Mouse (Mus musculus) heart, adult 18-20 months (tissue): Measurements from ENCODE around the gene Snrpf. TPM values are rescaled to one million over a fixed set of nuclear protein-coding genes. Genes with fewer than 3 reads are reported as not detected.
"Not testable (repeated sequence)": the region's sequence is repeated elsewhere in the genome, so short reads cannot be mapped to it uniquely, and the experiment has no call there.

Experiments used
- DNase-seq, 2 experiments: peaks; one replicate each; pipeline ENCODE4 v3.0.0; 2021 to 2022; ENCODE audit warnings: mixed read lengths in 1 of 2
- total RNA-seq, 2 experiments: library from RNA; stranded (reverse); gene quantifications; 2 replicates each; pipeline ENCODE4 v1.2.3; 2021

Snrpf gene
- total RNA-seq, 2 experiments from 2014 or later = 9.3 to 10.8 TPM

GRCm38 (mm10) chr10:93575960-93576359 is 13.5 kb downstream of the Snrpf start:
- no peak for DNase-seq

GRCm38 (mm10) chr10:93574966-93575365 is 14.5 kb downstream of the Snrpf start:
- DNase-seq = no peak

GRCm38 (mm10) chr10:93572209-93572608 is 17.3 kb downstream of the Snrpf start:
- no peak for DNase-seq

GRCm38 (mm10) chr10:93568671-93569070 is 20.8 kb downstream of the Snrpf start:
- no peak for DNase-seq

GRCm38 (mm10) chr10:93567841-93568566 is 21.5 kb downstream of the Snrpf start:
- DNase-seq = no peak

GRCm38 (mm10) chr10:93567066-93567465 is 22.4 kb downstream of the Snrpf start:
- DNase-seq = no peak

GRCm38 (mm10) chr10:93564518-93565090 is 24.9 kb downstream of the Snrpf start:
- DNase-seq = no peak

- DNase-seq = no peak
These were observed 29.7 kb downstream of the Snrpf start for GRCm38 (mm10) chr10:93559786-93560185.

GRCm38 (mm10) chr10:93557971-93558370 is 31.5 kb downstream of the Snrpf start:
- not testable (repeated sequence) for DNase-seq

- no peak for DNase-seq
These were observed 36.9 kb downstream of the Snrpf start for GRCm38 (mm10) chr10:93552596-93552995.

- DNase-seq = no peak
These were observed 39.7 kb downstream of the Snrpf start for GRCm38 (mm10) chr10:93549821-93550220.

GRCm38 (mm10) chr10:93548991-93549390 is 40.5 kb downstream of the Snrpf start:
- peak; percentile 60 to 87 for DNase-seq

- no peak for DNase-seq
These were observed 41.7 kb downstream of the Snrpf start for GRCm38 (mm10) chr10:93547741-93548270.

GRCm38 (mm10) chr10:93544172-93544571 is 45.3 kb downstream of the Snrpf start:
- no peak for DNase-seq

GRCm38 (mm10) chr10:93543176-93543575 is 46.3 kb downstream of the Snrpf start:
- DNase-seq = no peak

- DNase-seq = no peak
These were observed 47.1 kb downstream of the Snrpf start for GRCm38 (mm10) chr10:93542356-93542755.

GRCm38 (mm10) chr10:93541585-93541984 is 47.9 kb downstream of the Snrpf start:
- DNase-seq = no peak

GRCm38 (mm10) chr10:93540431-93541210 is 48.9 kb downstream of the Snrpf start, which contains the start of gene Ccdc38:
Gene Ccdc38 (plus strand): TSS chr10:93540632.
- DNase-seq = no peak

GRCm38 (mm10) chr10:93539775-93540430 is 49.6 kb downstream of the Snrpf start, which contains the start of gene Amdhd1:
Gene Amdhd1 (minus strand): TSS chr10:93540033.
- DNase-seq = peak; percentile 83 to 85

- no peak for DNase-seq
These were observed 50.7 kb downstream of the Snrpf start for GRCm38 (mm10) chr10:93538818-93539217.

- no peak for DNase-seq
These were observed 51.2 kb downstream of the Snrpf start for GRCm38 (mm10) chr10:93538287-93538686.
